Mouse (Mus musculus): ENCODE results near the gene Ntf5. TPM values are rescaled to one million over a fixed set of nuclear protein-coding genes. Genes with fewer than 3 reads are reported as not detected.

The Ntf5 gene
- total RNA-seq, 1 experiment: 2.4 TPM

DNA sequence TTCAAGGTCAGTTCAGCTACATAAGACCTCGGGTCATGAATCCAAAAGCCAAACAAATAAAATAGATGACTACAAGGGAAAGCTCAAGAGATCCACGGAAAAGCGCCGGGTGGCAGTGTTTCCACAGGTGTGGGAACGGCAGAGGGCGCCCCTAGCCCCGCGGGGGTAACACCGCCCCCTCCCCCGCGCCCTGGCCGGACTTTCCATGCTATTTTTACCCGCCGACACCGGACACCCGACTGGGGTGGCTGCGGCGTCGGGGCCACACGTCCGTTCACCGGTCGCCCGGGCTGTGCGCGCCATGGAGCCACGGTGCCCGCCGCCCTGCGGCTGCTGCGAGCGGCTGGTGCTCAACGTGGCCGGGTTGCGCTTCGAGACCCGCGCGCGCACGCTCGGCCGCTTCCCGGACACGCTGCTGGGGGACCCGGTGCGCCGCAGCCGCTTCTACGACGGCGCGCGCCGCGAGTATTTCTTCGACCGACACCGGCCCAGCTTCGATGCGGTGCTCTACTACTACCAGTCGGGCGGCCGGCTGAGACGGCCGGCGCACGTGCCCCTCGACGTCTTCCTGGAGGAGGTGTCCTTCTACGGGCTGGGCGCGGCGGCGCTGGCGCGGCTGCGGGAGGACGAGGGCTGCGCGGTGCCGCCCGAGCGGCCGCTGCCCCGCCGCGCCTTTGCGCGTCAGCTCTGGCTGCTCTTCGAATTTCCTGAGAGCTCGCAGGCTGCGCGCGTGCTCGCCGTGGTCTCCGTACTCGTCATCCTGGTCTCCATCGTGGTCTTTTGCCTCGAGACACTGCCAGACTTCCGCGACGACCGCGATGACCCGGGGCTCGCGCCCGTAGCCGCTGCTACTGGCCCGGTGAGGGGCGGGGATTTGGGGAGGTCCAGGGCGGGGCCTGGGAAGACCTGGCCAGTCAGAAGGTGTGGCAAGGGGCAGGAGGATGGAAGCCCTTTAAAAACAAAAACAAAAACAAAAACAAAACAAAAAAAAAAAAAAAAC, 7.0 kb upstream of the Ntf5 start:
- Histone ChIP-seq H3K4me1 (ENCODE audit: control insufficient read depth in 2 of 2, insufficient read depth in 2 of 2, low read length in 2 of 2, poor library complexity in 1 of 2) (peaks cover 7 to 12% of the 10 kb centered on the region in 2 experiments; a peak in 2 of 4 replicates), H3K9ac (ENCODE audit: insufficient read depth, low read depth, low read length, poor library complexity, severe bottlenecking) (peak overlapping the region; percentile 81), H3K36me3 (ENCODE audit: control insufficient read depth, insufficient read depth, low read length, poor library complexity, severe bottlenecking) (no peaks in the 10 kb centered on the region), H3K9me3 (ENCODE audit: control insufficient read depth, insufficient read depth, low read depth, low read length) (no peaks in the 10 kb centered on the region), H3K27ac (ENCODE audit: insufficient read depth, low read depth, low read length, poor library complexity, severe bottlenecking) (no peak overlapping the region; the same call in 1 of the 2 replicates), H3K4me3 (ENCODE audit: insufficient read depth in 1 of 2, low read depth in 1 of 2, low read length in 2 of 2, poor library complexity in 1 of 2, severe bottlenecking in 1 of 2) (peak overlapping the region; percentile 82 to 94)
- DNase-seq (ENCODE audit: low read depth, low spot score): no peak
- no peak for TF ChIP-seq HCFC1 (IDR thresholded peaks at IDR 0.05; ENCODE audit: borderline replicate concordance, insufficient read depth, low read length)
- TF ChIP-seq CHD2 (IDR thresholded peaks at IDR 0.05; ENCODE audit: low read depth, low read length): no peak
- no peak for TF ChIP-seq ZC3H11A (IDR thresholded peaks at IDR 0.05; ENCODE audit: borderline replicate concordance, low read depth, low read length)
- no peak for TF ChIP-seq MAFK (IDR thresholded peaks at IDR 0.05; ENCODE audit: insufficient read depth, low read depth, low read length)
- no peak for TF ChIP-seq ZNF384 (IDR thresholded peaks at IDR 0.05; ENCODE audit: low read depth, low read length)
- in situ Hi-C loops (cut with MboI; ENCODE audit: low sequenced_read_pairs in 2 of 2, unreplicated experiment in 2 of 2): no loop called here

DNA sequence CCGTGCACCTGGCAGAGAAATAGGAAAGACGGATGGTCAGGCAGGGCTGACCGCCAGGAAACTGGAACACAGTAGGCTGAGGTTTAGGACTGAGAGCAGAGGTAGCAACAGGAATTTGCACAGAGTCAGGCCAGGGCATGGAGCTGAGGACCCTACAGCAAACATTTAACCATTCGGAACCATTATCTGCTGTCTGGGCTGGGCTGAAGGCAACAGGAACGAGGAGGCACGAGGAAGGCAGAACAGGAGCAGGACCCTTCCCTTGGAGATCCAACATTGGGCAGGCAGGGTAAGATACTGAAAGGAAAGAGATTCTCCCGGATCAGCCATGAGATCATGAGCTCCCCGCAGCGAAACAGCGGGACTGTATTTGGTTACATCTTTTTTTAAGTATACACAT, 5.7 kb upstream of the Ntf5 start:
- Histone ChIP-seq H3K4me3 (ENCODE audit: insufficient read depth in 1 of 2, low read depth in 1 of 2, low read length in 2 of 2, poor library complexity in 1 of 2, severe bottlenecking in 1 of 2) (no peak overlapping the region), H3K36me3 (ENCODE audit: control insufficient read depth, insufficient read depth, low read length, poor library complexity, severe bottlenecking) (no peaks in the 10 kb centered on the region), H3K4me1 (ENCODE audit: control insufficient read depth in 2 of 2, insufficient read depth in 2 of 2, low read length in 2 of 2, poor library complexity in 1 of 2) (peaks cover 7 to 12% of the 10 kb centered on the region in 2 experiments; a peak in 2 of 4 replicates), H3K9me3 (ENCODE audit: control insufficient read depth, insufficient read depth, low read depth, low read length) (no peaks in the 10 kb centered on the region), H3K27ac (ENCODE audit: insufficient read depth, low read depth, low read length, poor library complexity, severe bottlenecking) (no peak overlapping the region), H3K9ac (ENCODE audit: insufficient read depth, low read depth, low read length, poor library complexity, severe bottlenecking) (no peak overlapping the region)
- no peak for TF ChIP-seq ZC3H11A (IDR thresholded peaks at IDR 0.05; ENCODE audit: borderline replicate concordance, low read depth, low read length)
- TF ChIP-seq MAFK (IDR thresholded peaks at IDR 0.05; ENCODE audit: insufficient read depth, low read depth, low read length): no peak
- no peak for TF ChIP-seq CHD2 (IDR thresholded peaks at IDR 0.05; ENCODE audit: low read depth, low read length)
- TF ChIP-seq ZNF384 (IDR thresholded peaks at IDR 0.05; ENCODE audit: low read depth, low read length): no peak
- no peak for TF ChIP-seq HCFC1 (IDR thresholded peaks at IDR 0.05; ENCODE audit: borderline replicate concordance, insufficient read depth, low read length)
- in situ Hi-C loops (cut with MboI; ENCODE audit: low sequenced_read_pairs in 2 of 2, unreplicated experiment in 2 of 2): no loop called here
- no peak for DNase-seq (ENCODE audit: low read depth, low spot score)

DNA sequence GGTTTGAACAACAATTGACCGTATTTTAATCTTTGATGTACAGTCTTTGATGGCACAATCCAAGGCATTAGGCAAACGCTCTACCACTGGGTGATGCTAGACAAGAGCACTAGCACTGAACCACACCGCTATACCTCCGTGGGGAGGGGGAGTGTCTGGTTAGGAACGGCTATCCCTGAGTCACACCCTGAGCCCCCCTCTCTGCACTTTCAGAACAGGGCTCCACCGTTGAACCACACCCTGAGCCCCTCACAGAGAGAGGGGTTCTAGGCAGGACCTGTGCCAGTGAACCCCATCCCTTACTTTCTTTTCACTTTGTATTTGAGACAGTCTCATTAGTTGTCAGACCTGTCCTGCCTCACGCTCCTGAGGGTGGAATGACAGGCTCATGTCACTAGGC, 5.1 kb upstream of the Ntf5 start:
- no peak for TF ChIP-seq CHD2 (IDR thresholded peaks at IDR 0.05; ENCODE audit: low read depth, low read length)
- TF ChIP-seq ZNF384 (IDR thresholded peaks at IDR 0.05; ENCODE audit: low read depth, low read length): no peak
- no peak for TF ChIP-seq HCFC1 (IDR thresholded peaks at IDR 0.05; ENCODE audit: borderline replicate concordance, insufficient read depth, low read length)
- no peak for TF ChIP-seq MAFK (IDR thresholded peaks at IDR 0.05; ENCODE audit: insufficient read depth, low read depth, low read length)
- TF ChIP-seq ZC3H11A (IDR thresholded peaks at IDR 0.05; ENCODE audit: borderline replicate concordance, low read depth, low read length): no peak
- Histone ChIP-seq H3K27ac (ENCODE audit: insufficient read depth, low read depth, low read length, poor library complexity, severe bottlenecking) (no peak overlapping the region), H3K4me3 (ENCODE audit: insufficient read depth in 1 of 2, low read depth in 1 of 2, low read length in 2 of 2, poor library complexity in 1 of 2, severe bottlenecking in 1 of 2) (no peak overlapping the region), H3K9ac (ENCODE audit: insufficient read depth, low read depth, low read length, poor library complexity, severe bottlenecking) (no peak overlapping the region), H3K36me3 (ENCODE audit: control insufficient read depth, insufficient read depth, low read length, poor library complexity, severe bottlenecking) (no peaks in the 10 kb centered on the region), H3K4me1 (ENCODE audit: control insufficient read depth in 2 of 2, insufficient read depth in 2 of 2, low read length in 2 of 2, poor library complexity in 1 of 2) (peaks cover 7 to 11% of the 10 kb centered on the region in 2 experiments; a peak in 2 of 4 replicates), H3K9me3 (ENCODE audit: control insufficient read depth, insufficient read depth, low read depth, low read length) (no peaks in the 10 kb centered on the region)
- in situ Hi-C loops (cut with MboI; ENCODE audit: low sequenced_read_pairs in 2 of 2, unreplicated experiment in 2 of 2): no loop called here
- DNase-seq (ENCODE audit: low read depth, low spot score): no peak

DNA sequence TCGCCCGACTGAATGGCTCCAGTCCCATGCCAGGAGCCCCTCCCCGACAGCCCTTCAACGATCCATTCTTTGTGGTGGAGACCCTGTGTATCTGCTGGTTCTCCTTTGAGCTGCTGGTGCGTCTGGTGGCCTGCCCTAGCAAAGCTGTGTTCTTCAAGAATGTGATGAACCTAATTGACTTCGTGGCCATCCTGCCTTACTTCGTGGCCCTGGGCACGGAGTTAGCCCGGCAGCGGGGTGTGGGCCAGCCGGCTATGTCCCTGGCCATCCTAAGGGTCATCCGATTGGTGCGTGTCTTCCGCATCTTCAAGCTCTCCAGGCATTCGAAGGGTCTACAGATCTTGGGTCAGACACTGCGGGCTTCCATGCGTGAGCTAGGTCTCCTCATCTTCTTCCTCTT, 4.5 kb upstream of the Ntf5 start:
- H3K9me3 ChIP-seq (ENCODE audit: control insufficient read depth, insufficient read depth, low read depth, low read length): no peaks in the 10 kb centered on the region
- no peaks in the 10 kb centered on the region for H3K36me3 ChIP-seq (ENCODE audit: control insufficient read depth, insufficient read depth, low read length, poor library complexity, severe bottlenecking)
- no peak overlapping the region for H3K4me3 ChIP-seq (ENCODE audit: insufficient read depth in 1 of 2, low read depth in 1 of 2, low read length in 2 of 2, poor library complexity in 1 of 2, severe bottlenecking in 1 of 2)
- no peak overlapping the region for H3K9ac ChIP-seq (ENCODE audit: insufficient read depth, low read depth, low read length, poor library complexity, severe bottlenecking)
- H3K27ac ChIP-seq (ENCODE audit: insufficient read depth, low read depth, low read length, poor library complexity, severe bottlenecking): no peak overlapping the region
- TF ChIP-seq ZC3H11A (IDR thresholded peaks at IDR 0.05; ENCODE audit: borderline replicate concordance, low read depth, low read length): no peak
- no peak for TF ChIP-seq HCFC1 (IDR thresholded peaks at IDR 0.05; ENCODE audit: borderline replicate concordance, insufficient read depth, low read length)
- no peak for TF ChIP-seq MAFK (IDR thresholded peaks at IDR 0.05; ENCODE audit: insufficient read depth, low read depth, low read length)
- no peak for TF ChIP-seq ZNF384 (IDR thresholded peaks at IDR 0.05; ENCODE audit: low read depth, low read length)
- TF ChIP-seq CHD2 (IDR thresholded peaks at IDR 0.05; ENCODE audit: low read depth, low read length): no peak
- in situ Hi-C loops (cut with MboI; ENCODE audit: low sequenced_read_pairs in 2 of 2, unreplicated experiment in 2 of 2): no loop called here
- DNase-seq (ENCODE audit: low read depth, low spot score): no peak
- peaks cover 7 to 10% of the 10 kb centered on the region in 2 experiments; a peak in 2 of 4 replicates for H3K4me1 ChIP-seq (ENCODE audit: control insufficient read depth in 2 of 2, insufficient read depth in 2 of 2, low read length in 2 of 2, poor library complexity in 1 of 2)
